Mouse (Mus musculus): ENCODE results near the gene Mrvi1. TPM values are rescaled to one million over a fixed set of nuclear protein-coding genes. Genes with fewer than 3 reads are reported as not detected.

The Mrvi1 gene
- polyA plus RNA-seq, 1 experiment from 2014 or later: 1.0 TPM

- Histone ChIP-seq H3K9ac (ENCODE audit: low read depth, low read length) (no peak overlapping the region), H3K36me3 (ENCODE audit: control insufficient read depth, insufficient read depth, low read length) (peaks cover 7% of the 10 kb centered on the region), H3K9me3 (ENCODE audit: control insufficient read depth, low read length) (no peaks in the 10 kb centered on the region), H3K27ac (ENCODE audit: low read depth, low read length) (no peak overlapping the region), H3K4me3 (ENCODE audit: low read length) (no peak overlapping the region), H3K27me3 (replicated peaks; ENCODE audit: control insufficient read depth, insufficient read depth, low read length) (no peaks in the 10 kb centered on the region), H3K4me2 (ENCODE audit: low read length) (no peak overlapping the region), H3K4me1 (ENCODE audit: control insufficient read depth, insufficient read depth, low read depth, low read length) (no peaks in the 10 kb centered on the region)
- 100% methylated on average over 1 of the region's 1 CpGs for WGBS
- no peak for ATAC-seq
These were observed 148.2 kb downstream of the Mrvi1 start for GRCm38 (mm10) chr7:110834018-110834417.

- peaks cover 7% of the 10 kb centered on the region for H3K36me3 ChIP-seq (ENCODE audit: control insufficient read depth, insufficient read depth, low read length)
- no peaks in the 10 kb centered on the region for H3K9me3 ChIP-seq (ENCODE audit: control insufficient read depth, low read length)
- no peak for ATAC-seq
- H3K4me2 ChIP-seq (ENCODE audit: low read length): no peak overlapping the region
- WGBS: 90% methylated on average over 1 of the region's 1 CpGs
- H3K4me3 ChIP-seq (ENCODE audit: low read length): no peak overlapping the region
- H3K27me3 ChIP-seq (replicated peaks; ENCODE audit: control insufficient read depth, insufficient read depth, low read length): no peaks in the 10 kb centered on the region
- H3K9ac ChIP-seq (ENCODE audit: low read depth, low read length): no peak overlapping the region
- no peak overlapping the region for H3K27ac ChIP-seq (ENCODE audit: low read depth, low read length)
- H3K4me1 ChIP-seq (ENCODE audit: control insufficient read depth, insufficient read depth, low read depth, low read length): no peaks in the 10 kb centered on the region
These were observed 149.2 kb downstream of the Mrvi1 start for GRCm38 (mm10) chr7:110833024-110833423.

GRCm38 (mm10) chr7:110823995-110824953 lies 158.0 kb downstream of the Mrvi1 start:
- WGBS: 85% methylated on average over 8 of the region's 8 CpGs
- ATAC-seq: no peak
- no peak overlapping the region for H3K4me3 ChIP-seq (ENCODE audit: low read length)
- H3K27me3 ChIP-seq (replicated peaks; ENCODE audit: control insufficient read depth, insufficient read depth, low read length): no peaks in the 10 kb centered on the region
- H3K9ac ChIP-seq (ENCODE audit: low read depth, low read length): no peak overlapping the region
- no peaks in the 10 kb centered on the region for H3K9me3 ChIP-seq (ENCODE audit: control insufficient read depth, low read length)
- H3K4me1 ChIP-seq (ENCODE audit: control insufficient read depth, insufficient read depth, low read depth, low read length): no peaks in the 10 kb centered on the region
- H3K4me2 ChIP-seq (ENCODE audit: low read length): no peak overlapping the region
- H3K27ac ChIP-seq (ENCODE audit: low read depth, low read length): no peak overlapping the region
- peaks cover 13% of the 10 kb centered on the region; the same call in 1 of the 2 replicates for H3K36me3 ChIP-seq (ENCODE audit: control insufficient read depth, insufficient read depth, low read length)

- 68% methylated on average over 4 of the region's 4 CpGs for WGBS
- Histone ChIP-seq H3K9me3 (ENCODE audit: control insufficient read depth, low read length) (no peaks in the 10 kb centered on the region), H3K36me3 (ENCODE audit: control insufficient read depth, insufficient read depth, low read length) (peaks cover 13% of the 10 kb centered on the region; the same call in 1 of the 2 replicates), H3K4me3 (ENCODE audit: low read length) (no peak overlapping the region), H3K27ac (ENCODE audit: low read depth, low read length) (no peak overlapping the region), H3K27me3 (replicated peaks; ENCODE audit: control insufficient read depth, insufficient read depth, low read length) (no peaks in the 10 kb centered on the region), H3K4me2 (ENCODE audit: low read length) (no peak overlapping the region), H3K9ac (ENCODE audit: low read depth, low read length) (no peak overlapping the region), H3K4me1 (ENCODE audit: control insufficient read depth, insufficient read depth, low read depth, low read length) (no peaks in the 10 kb centered on the region)
- no peak for ATAC-seq
These were observed 158.7 kb downstream of the Mrvi1 start for GRCm38 (mm10) chr7:110823593-110823992.

- 90% methylated on average over 8 of the region's 8 CpGs for WGBS
- Histone ChIP-seq H3K27ac (ENCODE audit: low read depth, low read length) (no peak overlapping the region), H3K9ac (ENCODE audit: low read depth, low read length) (no peak overlapping the region), H3K9me3 (ENCODE audit: control insufficient read depth, low read length) (no peaks in the 10 kb centered on the region), H3K4me1 (ENCODE audit: control insufficient read depth, insufficient read depth, low read depth, low read length) (no peaks in the 10 kb centered on the region), H3K4me3 (ENCODE audit: low read length) (no peak overlapping the region), H3K27me3 (replicated peaks; ENCODE audit: control insufficient read depth, insufficient read depth, low read length) (no peaks in the 10 kb centered on the region), H3K36me3 (ENCODE audit: control insufficient read depth, insufficient read depth, low read length) (peaks cover 13% of the 10 kb centered on the region; the same call in 1 of the 2 replicates), H3K4me2 (ENCODE audit: low read length) (no peak overlapping the region)
- ATAC-seq: no peak
These were observed 159.2 kb downstream of the Mrvi1 start for GRCm38 (mm10) chr7:110823076-110823475.

- Histone ChIP-seq H3K4me2 (ENCODE audit: low read length) (no peak overlapping the region), H3K27ac (ENCODE audit: low read depth, low read length) (no peak overlapping the region), H3K36me3 (ENCODE audit: control insufficient read depth, insufficient read depth, low read length) (peaks cover 13% of the 10 kb centered on the region), H3K27me3 (replicated peaks; ENCODE audit: control insufficient read depth, insufficient read depth, low read length) (no peaks in the 10 kb centered on the region), H3K4me3 (ENCODE audit: low read length) (no peak overlapping the region), H3K4me1 (ENCODE audit: control insufficient read depth, insufficient read depth, low read depth, low read length) (no peaks in the 10 kb centered on the region), H3K9ac (ENCODE audit: low read depth, low read length) (no peak overlapping the region), H3K9me3 (ENCODE audit: control insufficient read depth, low read length) (no peaks in the 10 kb centered on the region)
- no peak for ATAC-seq
- WGBS: 64% methylated on average over 4 of the region's 4 CpGs
These were observed 160.2 kb downstream of the Mrvi1 start for GRCm38 (mm10) chr7:110822055-110822454.

GRCm38 (mm10) chr7:110821653-110822052 lies 160.6 kb downstream of the Mrvi1 start:
- ATAC-seq: peak; percentile 78
- peaks cover 12% of the 10 kb centered on the region for H3K36me3 ChIP-seq (ENCODE audit: control insufficient read depth, insufficient read depth, low read length)
- 47% methylated on average over 3 of the region's 3 CpGs for WGBS

GRCm38 (mm10) chr7:110821068-110821467 lies 161.2 kb downstream of the Mrvi1 start:
- Histone ChIP-seq H3K27me3 (replicated peaks; ENCODE audit: control insufficient read depth, insufficient read depth, low read length) (no peaks in the 10 kb centered on the region), H3K36me3 (ENCODE audit: control insufficient read depth, insufficient read depth, low read length) (peaks cover 10% of the 10 kb centered on the region), H3K27ac (ENCODE audit: low read depth, low read length) (no peak overlapping the region), H3K9ac (ENCODE audit: low read depth, low read length) (no peak overlapping the region), H3K4me3 (ENCODE audit: low read length) (no peak overlapping the region), H3K9me3 (ENCODE audit: control insufficient read depth, low read length) (no peaks in the 10 kb centered on the region), H3K4me1 (ENCODE audit: control insufficient read depth, insufficient read depth, low read depth, low read length) (no peaks in the 10 kb centered on the region), H3K4me2 (ENCODE audit: low read length) (no peak overlapping the region)
- ATAC-seq: no peak
- WGBS: 33% methylated on average over 5 of the region's 5 CpGs

More at GRCm38 (mm10) chr7:110821653-110822052, 160.6 kb downstream of the Mrvi1 start:
- Histone ChIP-seq H3K4me1 (ENCODE audit: control insufficient read depth, insufficient read depth, low read depth, low read length) (no peaks in the 10 kb centered on the region), H3K27me3 (replicated peaks; ENCODE audit: control insufficient read depth, insufficient read depth, low read length) (no peaks in the 10 kb centered on the region), H3K27ac (ENCODE audit: low read depth, low read length) (no peak overlapping the region), H3K9me3 (ENCODE audit: control insufficient read depth, low read length) (no peaks in the 10 kb centered on the region), H3K9ac (ENCODE audit: low read depth, low read length) (no peak overlapping the region), H3K4me3 (ENCODE audit: low read length) (no peak overlapping the region), H3K4me2 (ENCODE audit: low read length) (no peak overlapping the region)

- Histone ChIP-seq H3K36me3 (ENCODE audit: control insufficient read depth, insufficient read depth, low read length) (peaks cover 6% of the 10 kb centered on the region; the same call in 1 of the 2 replicates), H3K4me2 (ENCODE audit: low read length) (no peak overlapping the region), H3K9ac (ENCODE audit: low read depth, low read length) (no peak overlapping the region), H3K9me3 (ENCODE audit: control insufficient read depth, low read length) (no peaks in the 10 kb centered on the region), H3K4me1 (ENCODE audit: control insufficient read depth, insufficient read depth, low read depth, low read length) (no peaks in the 10 kb centered on the region), H3K4me3 (ENCODE audit: low read length) (no peak overlapping the region), H3K27ac (ENCODE audit: low read depth, low read length) (no peak overlapping the region), H3K27me3 (replicated peaks; ENCODE audit: control insufficient read depth, insufficient read depth, low read length) (no peaks in the 10 kb centered on the region)
- no peak for ATAC-seq
- 88% methylated on average over 11 of the region's 11 CpGs for WGBS
These were observed 163.4 kb downstream of the Mrvi1 start for GRCm38 (mm10) chr7:110818787-110819350.

Measured in hindbrain, embryonic 16.5 days (tissue).